Mouse (Mus musculus) embryo, embryonic 11.5 days (tissue): ENCODE data around the gene Mlec.
"Not testable (repeated sequence)": the region's sequence is repeated elsewhere in the genome, so short reads cannot be mapped to it uniquely, and the experiment has no call there.

ENCODE experiments used
- DNase-seq: peaks from one replicate; pipeline ENCODE4 v3.0.0-alpha.2; 2012; ENCODE audit warnings: low read depth, low spot score

The Mlec gene

DNA sequence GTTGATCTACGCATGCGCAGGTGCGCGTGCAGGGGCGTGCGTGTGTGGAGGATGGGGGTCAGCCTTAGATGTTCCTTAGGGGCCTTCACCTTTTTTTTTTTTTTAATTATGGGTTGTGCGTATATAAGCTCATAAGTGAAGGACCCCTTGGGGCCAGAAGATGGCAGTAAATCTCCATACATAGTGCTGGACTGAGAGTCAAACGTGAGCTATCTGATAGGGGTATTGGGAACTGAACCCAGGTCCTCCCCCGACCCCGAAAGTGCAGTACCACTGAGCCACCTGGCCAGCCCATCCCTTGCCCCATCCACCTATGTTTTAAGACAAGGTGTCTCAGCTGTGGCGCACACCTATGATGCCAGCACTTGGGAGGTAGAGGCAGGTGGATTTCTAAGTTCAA lies 21.6 kb upstream of the Mlec start:
- no peak for DNase-seq

DNA sequence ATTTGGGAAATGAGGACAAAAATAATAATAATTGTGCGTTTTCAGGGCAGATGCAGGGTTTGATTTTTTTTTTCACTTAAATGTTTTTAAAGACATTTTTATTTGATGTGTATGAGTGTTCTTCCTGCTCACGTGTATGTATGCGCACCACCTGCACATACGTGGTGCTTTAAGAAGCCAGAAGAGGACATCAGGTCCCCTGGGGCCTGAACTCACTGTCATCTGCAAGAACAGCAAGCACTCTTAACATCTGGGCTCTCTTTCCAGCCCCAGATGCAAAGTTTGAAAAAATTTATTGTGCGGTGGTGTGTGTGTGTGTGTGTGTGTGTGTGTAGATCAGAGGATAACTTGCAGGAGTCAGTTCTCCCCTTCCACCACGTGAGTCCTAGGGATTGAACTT lies 19.9 kb upstream of the Mlec start:
- DNase-seq, result no peak

DNA sequence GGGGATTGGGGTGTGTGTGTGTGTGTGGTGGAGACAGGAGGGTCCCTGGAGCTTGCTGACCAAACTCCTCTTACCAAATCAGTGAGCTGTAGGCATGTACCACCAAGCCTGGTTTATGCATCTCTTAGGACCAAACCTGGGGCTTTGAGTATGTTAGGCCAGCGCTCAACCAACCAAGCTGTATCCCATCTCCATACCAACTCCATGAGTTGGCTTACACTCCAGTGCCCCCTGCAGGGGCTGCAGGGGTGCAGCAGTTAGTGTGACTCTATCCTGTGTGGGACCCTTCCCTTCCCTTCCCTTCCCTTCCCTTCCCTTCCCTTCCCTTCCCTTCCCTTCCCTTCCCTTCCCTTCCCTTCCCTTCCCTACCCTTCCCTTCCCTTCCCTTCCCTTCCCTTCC lies 16.6 kb upstream of the Mlec start:
- DNase-seq, result no peak

DNA sequence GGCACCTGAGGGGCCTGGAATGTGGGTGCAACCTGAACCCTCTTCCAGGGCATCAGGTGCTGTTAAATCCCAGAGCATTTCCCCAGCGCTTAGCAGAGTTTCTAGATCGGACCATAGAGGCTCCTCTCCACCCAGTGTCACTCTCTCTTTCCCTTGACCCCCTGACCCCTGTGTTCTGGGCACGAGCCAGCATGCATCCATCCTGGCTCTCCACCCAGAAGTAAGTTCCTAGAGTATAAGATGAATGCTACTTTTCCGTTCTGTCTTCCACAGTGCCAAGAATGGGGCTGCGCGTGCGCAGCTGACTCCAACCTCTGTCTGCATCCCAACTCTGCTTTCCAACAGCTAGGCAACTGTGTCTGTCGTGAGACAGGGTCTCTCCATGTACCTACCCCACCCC lies 12.2 kb upstream of the Mlec start:
- no peak for DNase-seq

DNA sequence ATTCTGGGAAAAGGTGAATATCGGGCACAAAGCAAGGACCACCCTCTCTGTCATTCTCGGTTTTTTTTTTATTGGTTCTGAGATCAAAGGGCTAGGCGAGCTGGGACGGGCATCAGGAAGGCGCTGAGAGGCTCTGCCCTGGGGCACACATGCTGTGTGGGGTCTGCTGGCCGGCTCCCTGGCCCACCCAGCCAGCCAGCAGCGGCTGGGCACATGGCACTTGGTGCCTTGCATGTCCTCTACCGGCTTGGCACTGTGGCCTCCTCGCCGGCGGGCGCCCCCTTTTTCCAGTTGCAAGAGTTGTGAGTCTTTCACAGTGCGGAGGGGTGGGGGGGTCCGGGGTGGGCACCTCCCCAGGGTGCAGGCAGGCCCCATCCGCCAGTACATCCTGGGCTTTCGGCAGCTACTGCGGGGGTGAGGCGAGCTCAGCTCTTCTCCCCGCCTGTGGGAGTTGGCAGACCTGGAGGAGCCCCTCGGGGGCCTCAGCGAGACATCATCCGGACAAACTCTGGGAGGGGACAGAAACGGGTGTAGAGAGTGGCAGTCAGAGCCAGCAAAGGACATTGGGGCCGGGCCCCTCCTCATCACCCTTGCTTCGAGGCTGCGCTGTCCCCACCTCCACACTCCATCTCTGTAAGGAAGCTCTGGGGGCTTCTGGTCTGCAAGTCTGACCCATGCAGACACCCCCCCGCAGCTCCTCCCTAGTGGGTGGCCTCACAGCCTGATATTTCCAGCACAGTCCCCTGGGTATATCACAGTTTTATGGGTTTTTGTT lies 10.8 kb upstream of the Mlec start:
- DNase-seq, result no peak

DNA sequence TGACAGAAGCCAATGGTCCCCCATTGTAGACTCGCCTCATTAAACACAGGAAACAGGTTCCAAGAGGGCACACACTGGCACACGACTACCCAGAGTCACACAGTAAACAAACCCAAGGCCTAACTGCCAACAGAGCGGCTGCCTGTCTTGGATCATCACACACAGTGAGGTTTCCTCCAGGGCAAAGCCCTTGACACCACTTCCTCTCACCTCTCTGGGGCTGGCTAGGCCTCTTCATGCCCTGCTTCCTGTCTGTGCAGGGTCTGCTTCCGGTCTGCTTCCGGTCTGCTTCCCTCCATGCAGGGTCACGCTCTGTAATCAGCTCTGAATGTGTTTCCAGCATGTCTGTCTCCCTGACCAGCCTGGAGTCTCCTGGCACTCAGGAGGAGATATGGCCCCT lies 9.4 kb upstream of the Mlec start:
- DNase-seq, result no peak

DNA sequence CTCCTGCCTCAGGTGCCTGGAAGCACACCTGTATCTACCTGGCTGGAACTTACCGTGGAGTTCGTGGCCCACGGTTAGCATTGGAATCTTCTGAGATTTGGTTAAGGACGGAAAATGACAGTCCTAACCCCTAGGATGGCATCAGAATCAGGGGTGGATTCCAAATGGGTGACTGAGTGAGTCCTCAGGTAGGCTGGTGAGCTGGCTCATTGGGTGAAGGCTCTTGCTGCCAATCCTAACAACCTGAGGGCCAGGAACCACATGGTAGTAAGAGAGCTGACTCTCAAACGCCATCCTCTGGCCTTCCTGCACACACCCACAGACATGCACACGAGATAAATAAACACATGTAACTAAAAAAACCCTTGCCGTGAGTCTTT lies 8.8 kb upstream of the Mlec start:
- no peak for DNase-seq

DNA sequence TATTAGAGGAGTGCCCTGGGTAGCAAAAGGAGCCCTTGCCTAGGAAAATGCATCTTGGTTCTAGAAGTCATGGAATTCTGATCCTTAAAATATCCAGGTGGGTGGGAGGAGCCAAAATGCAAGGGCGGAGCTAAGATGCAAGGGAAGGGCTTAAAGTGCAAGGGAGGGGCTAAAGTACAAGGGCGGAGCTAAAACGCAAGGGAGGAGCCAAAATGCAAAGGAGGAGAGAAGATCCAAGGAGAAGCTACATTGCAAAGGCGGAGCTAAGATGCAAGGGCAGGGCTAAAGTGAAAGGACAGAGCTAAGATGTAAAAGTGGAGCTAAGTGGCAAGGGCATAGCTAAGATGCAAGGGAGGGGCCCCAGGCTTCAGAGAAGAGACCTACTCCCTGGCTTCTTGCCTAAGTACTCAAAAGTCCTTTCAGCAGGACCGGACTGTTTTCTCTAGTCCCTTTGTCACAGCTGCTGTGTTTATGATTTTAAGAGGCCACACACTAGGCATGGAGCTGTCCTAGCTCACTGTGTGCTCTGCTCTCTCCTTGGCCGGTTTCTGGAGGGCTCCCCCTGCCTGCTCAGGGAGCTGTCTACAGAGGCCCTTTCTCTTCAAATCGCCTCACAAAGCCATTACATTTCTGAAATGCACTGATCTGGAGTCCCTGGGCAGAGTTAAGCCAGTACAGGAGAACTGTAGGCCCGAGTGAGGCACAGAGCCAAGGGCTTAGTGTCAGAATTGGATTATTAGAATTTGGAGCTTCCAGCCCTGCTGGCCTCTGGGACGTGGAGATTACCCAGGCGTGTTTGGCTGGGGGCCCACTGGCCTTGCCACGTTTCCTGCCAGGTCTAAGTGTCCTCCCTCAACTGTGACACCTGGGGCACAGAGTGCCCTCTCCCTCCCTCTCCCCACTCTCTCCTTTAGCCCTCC lies 8.2 kb upstream of the Mlec start:
- no peak for DNase-seq

DNA sequence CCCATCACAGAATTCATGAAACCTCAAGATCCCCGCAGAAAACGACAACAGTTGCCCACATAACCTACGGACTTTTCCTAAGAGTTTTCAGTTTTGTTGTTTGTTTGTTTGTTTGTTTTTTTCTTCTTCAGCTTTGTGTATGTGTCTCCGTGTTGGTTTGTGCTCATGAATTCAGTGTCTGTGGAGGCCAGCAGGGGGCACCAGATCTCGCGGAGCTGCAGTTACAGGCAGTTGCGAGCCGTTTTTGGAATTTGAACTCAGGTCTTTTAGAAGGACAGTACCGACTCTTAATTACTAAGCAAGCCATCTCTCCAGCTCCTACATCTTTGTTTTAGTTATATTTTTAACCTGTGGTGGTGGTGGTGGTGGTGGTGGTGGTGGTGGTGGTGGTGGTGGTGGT lies 7.4 kb upstream of the Mlec start:
- no peak for DNase-seq

DNA sequence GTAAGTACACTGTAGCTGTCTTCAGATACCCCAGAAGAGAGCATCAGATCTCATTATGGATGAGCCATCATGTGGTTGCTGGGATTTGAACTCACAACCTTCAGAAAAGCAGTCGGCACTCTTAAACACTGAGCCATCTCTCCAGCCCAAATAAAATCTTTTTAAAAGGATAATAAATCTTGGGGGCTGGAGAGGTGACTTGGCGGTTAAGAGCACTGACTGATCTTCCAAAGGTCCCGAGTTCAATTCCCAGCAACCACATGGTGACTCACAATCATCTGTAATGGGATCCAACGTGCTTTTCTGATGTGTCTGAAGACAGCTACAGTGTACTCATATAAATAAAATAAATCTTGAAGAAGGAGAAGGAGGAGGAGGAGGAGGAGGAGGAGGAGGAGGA lies 6.5 kb upstream of the Mlec start:
- not testable (repeated sequence) for DNase-seq

DNA sequence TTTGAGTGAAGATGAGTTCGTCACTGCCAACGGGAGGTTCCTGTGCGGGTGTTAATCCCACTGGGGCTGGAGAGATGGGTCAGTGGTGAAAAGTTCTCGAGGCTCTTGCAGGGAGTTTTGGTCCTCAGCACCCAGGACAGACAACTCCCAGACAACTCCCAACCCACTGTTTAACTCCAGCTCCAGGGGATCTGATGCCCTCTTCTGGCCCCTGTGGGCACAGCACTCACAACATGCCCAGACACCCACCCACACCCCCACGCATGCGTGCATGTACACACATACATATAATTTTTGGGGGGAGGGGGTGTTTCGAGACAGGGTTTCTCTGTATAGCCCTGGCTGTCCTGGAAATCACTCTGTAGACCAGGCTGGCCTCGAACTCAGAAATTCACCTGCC lies 5.6 kb upstream of the Mlec start:
- no peak for DNase-seq

DNA sequence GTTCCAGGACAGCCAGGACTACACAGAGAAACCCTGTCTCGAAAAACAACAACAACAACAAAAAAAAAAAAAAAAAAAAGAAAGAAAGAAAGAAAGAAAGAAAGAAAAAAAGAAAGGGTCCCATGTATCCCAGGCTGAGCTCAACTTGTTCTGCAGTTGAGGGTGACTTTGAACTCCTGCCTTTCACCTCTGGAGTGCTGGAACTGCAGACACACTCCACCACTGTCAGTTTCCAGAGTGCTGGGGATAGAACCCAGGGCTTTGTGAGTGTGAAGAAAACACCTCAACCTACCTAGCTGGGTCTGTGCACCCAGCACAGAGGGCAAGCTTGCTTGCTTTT lies 3.9 kb upstream of the Mlec start:
- not testable (repeated sequence) for DNase-seq

DNA sequence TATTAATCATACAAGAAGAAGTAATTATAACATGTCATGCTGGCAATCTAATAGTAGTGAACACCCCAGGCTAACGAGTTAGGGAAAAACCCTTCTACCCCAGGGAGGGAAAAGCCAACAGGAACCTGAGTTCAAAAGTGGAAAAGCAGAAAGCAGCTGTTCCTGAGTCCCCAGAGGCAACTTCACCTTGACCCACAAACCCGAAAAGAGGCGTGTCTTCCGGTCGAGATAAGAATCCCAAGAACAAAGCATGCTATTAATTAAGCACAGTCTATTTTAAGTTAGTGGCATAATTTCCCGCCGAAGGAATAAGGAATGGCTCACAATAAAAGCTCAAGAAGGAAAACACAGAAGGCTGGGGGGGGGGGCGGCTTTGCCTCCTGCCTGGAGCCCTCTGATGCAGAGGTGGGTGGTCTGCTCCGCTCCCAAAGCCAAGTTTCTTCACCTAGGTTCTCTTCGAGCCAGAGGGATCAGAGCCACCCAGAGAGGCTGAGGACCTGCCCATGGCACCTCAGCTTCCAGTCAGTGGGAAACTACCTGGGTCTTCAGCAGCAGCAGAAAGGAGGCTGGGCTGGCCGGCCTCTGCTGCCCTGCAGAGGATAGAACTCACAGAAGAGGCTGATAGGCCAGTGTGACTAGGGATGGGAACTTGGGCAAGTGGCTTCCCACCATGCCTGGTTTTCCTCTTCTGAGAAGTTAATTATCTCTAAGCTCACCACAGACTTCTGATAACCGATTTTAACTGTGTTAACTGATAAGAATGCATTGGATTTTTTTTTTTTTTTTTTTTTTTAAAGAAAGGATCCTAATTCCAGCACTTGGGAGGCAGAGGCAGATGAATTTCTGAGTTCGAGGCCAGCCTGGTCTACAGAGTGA lies 3.3 kb upstream of the Mlec start:
- DNase-seq, result no peak

DNA sequence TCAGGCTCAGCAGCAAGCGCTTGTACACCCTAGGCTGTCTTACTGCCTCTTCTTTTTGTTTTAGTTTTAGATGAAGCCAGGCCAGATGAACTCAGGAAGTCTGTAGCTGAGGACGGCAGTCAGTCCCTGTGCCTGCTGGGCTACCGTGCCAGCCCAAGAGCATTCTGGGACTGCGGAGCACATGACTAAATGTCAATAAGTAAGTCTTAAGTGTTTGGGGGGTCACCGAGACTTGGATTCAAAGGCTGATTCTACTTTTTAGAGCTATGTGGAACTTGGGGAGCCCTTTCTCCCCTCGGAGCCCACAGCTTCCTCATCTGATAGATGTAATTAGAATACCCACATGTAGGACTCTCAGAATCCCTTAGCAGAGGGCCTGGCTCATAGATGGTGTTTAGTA lies 2.7 kb upstream of the Mlec start:
- no peak for DNase-seq

DNA sequence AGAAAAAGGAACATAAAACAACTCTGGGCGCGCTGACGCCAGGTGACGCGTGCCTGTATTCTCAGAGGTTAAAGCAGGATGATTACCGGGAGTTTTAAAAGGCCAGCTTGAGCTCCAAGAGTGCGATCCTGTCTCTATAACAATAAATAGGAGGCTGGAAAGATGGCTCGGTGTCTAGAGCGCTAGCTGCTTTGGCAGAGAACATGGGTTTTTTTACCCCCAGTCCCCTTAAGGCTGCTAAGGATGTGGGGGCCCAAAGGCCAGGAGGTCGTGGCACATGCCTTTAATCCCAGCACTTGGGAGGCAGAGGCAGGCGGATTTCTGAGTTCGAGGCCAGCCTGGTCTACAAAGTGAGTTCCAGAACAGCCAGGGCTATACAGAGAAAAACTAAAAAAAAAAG lies 1.2 kb upstream of the Mlec start:
- DNase-seq, result no peak

DNA sequence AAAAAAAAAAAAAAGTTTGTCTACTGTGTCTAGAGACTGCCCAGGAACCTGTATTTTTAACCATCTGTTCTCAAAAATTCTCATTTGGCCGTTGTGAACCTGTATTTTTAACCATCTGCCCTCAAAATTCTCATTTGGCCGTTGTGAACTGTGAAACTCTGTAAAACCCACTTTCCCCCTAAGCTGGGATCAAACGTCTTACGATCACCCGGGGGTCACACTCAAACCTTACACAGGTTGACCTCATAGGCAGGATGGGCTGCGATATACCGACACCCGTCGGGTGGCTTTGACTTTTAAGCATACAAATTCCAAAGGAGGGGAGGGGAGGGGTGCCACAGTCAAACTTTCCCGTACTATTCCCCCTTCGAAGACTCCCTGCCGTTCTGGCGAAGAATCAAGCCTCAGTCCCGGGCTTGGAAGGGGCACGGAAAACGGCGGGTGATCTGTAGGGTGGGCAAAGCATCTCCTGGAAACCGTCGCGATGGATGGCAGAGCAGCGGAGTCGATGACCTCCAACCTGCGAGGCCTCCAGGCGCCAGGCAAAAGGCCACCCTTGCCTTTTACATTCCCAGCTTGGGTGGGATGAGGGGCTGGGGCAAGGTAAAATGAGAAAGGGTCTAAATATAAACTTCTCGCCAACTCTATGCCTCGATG lies 918 bp downstream of the Mlec start:
- no peak for DNase-seq

DNA sequence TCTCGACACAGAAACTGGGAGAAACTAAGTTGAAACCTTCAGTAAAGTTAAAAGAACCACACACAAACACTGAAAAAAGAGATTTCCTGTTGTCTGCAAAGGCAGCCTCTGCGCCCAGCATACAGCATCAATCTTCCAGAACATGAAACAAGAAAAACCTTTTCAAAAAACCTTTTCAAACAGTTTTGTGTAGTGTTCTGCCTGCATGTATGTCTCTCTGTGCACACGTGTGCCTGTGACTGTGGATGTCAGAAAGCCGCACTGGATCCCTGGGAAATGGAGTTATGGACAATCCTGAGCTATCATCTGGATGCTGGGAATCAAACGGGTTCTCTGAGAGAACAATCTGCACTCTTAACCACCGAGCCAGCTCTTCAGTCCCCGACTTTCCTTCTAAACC lies 1.6 kb downstream of the Mlec start:
- DNase-seq, result no peak

DNA sequence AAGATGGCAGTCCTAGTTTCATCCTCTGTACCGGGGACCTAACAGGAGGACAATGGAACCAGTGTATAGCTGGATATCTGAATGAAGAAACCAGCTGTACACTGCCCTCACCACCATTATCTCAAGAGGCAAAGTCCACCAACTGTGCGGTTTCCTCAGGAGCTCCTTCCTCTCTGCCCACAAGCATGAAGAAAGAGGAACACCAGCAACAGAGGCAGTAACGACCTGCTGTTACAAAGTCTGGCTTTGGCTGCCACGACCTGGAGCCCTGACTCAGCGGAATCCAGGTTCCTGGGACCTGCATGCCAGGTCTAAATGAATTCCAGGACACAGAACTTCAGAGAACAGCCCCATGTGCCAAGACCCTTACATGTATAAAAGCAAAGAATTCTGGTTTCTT lies 2.1 kb downstream of the Mlec start:
- DNase-seq, result no peak

DNA sequence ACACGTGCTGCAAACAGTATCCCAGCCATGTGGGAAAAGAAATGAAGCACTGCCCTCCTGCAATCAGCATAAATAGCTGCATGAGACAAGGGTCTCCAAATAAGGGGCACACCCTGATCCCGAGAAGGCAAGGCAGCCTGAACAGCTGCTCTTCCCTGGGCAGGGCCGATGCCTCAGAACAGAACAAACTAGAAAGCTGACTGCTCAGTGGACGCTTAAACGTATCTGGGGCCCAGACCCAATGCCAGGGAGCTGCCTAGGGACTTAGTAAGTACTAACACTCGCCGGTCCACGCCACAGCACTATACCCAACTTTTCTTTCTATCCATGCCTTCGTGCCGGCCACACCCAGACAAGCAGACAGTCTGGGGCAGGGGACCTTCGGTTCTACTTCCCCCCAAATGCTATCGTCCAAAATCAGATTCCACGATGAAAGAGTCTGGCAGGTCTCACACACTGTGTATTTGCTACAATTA lies 2.8 kb downstream of the Mlec start:
- DNase-seq, result no peak

DNA sequence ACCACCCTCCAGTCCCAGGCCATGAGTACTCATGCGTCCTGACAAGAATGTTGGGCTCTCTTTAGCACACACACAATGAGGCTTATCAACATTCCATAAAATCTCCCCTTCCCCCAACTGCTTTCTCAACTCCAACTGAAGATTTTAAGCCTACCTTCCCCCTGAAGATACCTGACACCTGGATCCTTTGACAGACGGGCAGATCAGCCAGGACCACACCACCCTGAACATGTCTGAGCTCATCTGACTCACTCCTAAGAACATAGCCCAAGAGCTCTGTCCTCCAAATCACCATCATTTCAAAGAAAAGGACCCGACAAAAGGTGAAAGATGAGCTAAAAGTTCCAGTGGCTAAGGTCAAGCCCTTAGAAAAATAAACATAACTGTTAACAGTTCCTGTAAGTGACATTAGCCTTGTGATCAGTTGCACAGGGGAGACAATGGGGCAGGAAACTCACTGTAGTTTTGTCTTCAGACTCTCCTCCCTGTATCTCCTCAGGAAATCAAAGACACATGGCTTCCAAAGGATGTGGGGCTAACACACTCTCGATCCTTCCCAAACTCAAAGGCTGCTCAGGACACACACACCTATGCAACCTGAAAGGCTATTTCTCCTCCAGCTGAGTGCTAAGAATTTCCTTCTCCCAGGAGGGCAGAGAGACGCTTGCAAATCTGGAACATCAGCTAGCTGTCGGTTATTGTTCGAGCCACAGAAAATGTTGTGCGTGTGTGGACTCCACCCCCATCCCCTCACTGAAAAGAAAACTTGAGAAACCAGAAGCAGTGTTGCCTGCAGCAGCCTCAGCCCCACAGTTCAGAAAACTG lies 5.6 kb downstream of the Mlec start:
- DNase-seq, result no peak

DNA sequence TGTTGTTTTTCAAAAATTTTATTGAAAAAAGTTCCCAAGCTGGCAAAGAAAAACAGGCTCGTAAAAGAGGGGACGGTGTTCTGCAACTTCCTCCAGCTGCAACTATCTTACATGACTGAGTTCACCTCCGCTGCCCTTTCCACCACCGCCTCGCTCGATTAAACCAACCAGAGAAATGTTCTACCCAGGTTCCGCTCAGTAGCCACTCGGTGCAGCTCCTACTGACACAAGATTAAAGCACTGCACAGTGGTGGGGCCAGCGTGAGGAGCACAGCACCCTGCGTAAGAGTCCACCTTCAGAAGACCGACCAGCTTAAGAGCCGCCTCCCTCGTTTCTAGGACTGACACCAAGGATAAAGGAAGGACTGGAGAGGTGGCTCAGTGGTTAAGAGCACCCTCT lies 6.5 kb downstream of the Mlec start:
- DNase-seq, result no peak
